Mouse (Mus musculus) stomach, embryonic 15.5 days (tissue): ENCODE measurements around the gene Foxb1. TPM values are rescaled to one million over a fixed set of nuclear protein-coding genes. Genes with fewer than 3 reads are reported as not detected.

Experiments
- polyA plus RNA-seq: library from polyadenylated mRNA; unstranded; fragments of >200 nt; fragmentation: Nextera tagmentation; extraction: Ambion mirVana; gene quantifications from 2 replicates; pipeline ENCODE4 v1.2.1, GENCODE M21; 2015

Gene Foxb1
- polyA plus RNA-seq, 1 experiment from 2014 or later: 0.05 TPM

Other genes with a start within 250 kb of the Foxb1 start
- 93.5 and 98.9 TPM in 2 replicates for gene Bnip2, start 228.5 kb upstream of the Foxb1 start, polyA plus RNA-seq